Mouse (Mus musculus): ENCODE data around the gene Cdkal1.

GRCm38 (mm10) chr13:29649593-29649992 lies 205.9 kb downstream of the Cdkal1 start:
- no peak for TF ChIP-seq CTCF (IDR thresholded peaks at IDR 0.05; ENCODE audit: extremely low read depth, insufficient read depth, insufficient read length, insufficient replicate concordance)
- TF ChIP-seq POLR2A (IDR thresholded peaks at IDR 0.05; ENCODE audit: low read depth, low read length) = no peak
